Mouse (Mus musculus) testis, adult 2 months (tissue): ENCODE results near the gene C2cd5.

ENCODE experiments used
- CTCF ChIP-seq: fragments of 200-500 bp; IDR thresholded peaks from 2 replicates; pipeline ENCODE4 v1.5.1; 2012; ENCODE audit warnings: low read depth, mild to moderate bottlenecking, inconsistent platforms, low read length, moderate library complexity; ENCODE audit not compliant: control insufficient read depth, insufficient read depth, insufficient replicate concordance
- POLR2A ChIP-seq: fragments of 200-500 bp; IDR thresholded peaks from 2 replicates; pipeline ENCODE4 v1.6.1; 2012; ENCODE audit warnings: low read depth, mild to moderate bottlenecking, inconsistent platforms, low read length, moderate library complexity; ENCODE audit not compliant: control insufficient read depth

- TF ChIP-seq CTCF (no peak), POLR2A (no peak)
Measured at GRCm38 (mm10) chr6:143030521-143030920, 69.4 kb downstream of the C2cd5 start.
